Mouse (Mus musculus) liver, embryonic 14.5 days (tissue): Measurements from ENCODE around the gene Cdyl2. TPM values are rescaled to one million over a fixed set of nuclear protein-coding genes. Genes with fewer than 3 reads are reported as not detected.

Experiments used
- ATAC-seq: fragments of 200-750 bp; cut with Nextera tagmentation; 2 replicates; pipeline ENCODE4 v1.8.0; 2017; ENCODE audit warnings: moderate number of reproducible peaks, mild to moderate bottlenecking, moderate library complexity; ENCODE audit not compliant: insufficient read depth
- DNase-seq, 3 experiments: peaks; one replicate each; pipeline ENCODE4 v3.0.0-alpha.2; 2012 to 2013; ENCODE audit warnings: low read depth in 3 of 3, low spot score in 3 of 3
- H3K27ac ChIP-seq: fragments of 300-500 bp; sonication (generic); 2 replicates; pipeline ENCODE4 v1.5.1; 2014; ENCODE audit warnings: moderate library complexity, mild to moderate bottlenecking, control low read depth, inconsistent platforms
- H3K27me3 ChIP-seq: fragments of 300-500 bp; sonication (generic); 2 replicates; pipeline ENCODE4 v1.6.1; 2014; ENCODE audit warnings: mild to moderate bottlenecking, low read length, moderate library complexity; ENCODE audit not compliant: control insufficient read depth, insufficient read depth
- H3K36me3 ChIP-seq: fragments of 300-500 bp; sonication (generic); replicated peaks from 2 replicates; pipeline ENCODE4 v1.6.1; 2014; ENCODE audit warnings: low read depth; ENCODE audit not compliant: control insufficient read depth, insufficient read depth
- H3K4me1 ChIP-seq, 2 experiments: fragments of 200-500 bp in 1 of 2; fragments of 300-500 bp in 1 of 2; sonication (generic) in 1 of 2; replicated peaks; 2 replicates each; pipeline ENCODE4 v1.6.1; 2012 to 2014; ENCODE audit warnings: antibody characterized with exemption in 1 of 2, inconsistent platforms in 1 of 2, low read length in 1 of 2; ENCODE audit not compliant: control insufficient read depth in 2 of 2, insufficient read depth in 2 of 2
- H3K4me2 ChIP-seq: fragments of 300-500 bp; sonication (generic); 2 replicates; pipeline ENCODE4 v1.6.1; 2014; ENCODE audit warnings: low read depth, mild to moderate bottlenecking, control low read depth, moderate library complexity
- H3K4me3 ChIP-seq, 2 experiments: fragments of 200-500 bp in 1 of 2; fragments of 300-500 bp in 1 of 2; sonication (generic) in 1 of 2; 2 replicates each; pipeline ENCODE4 v1.5.1; 2012 to 2014; ENCODE audit warnings: low read depth in 2 of 2, low read length in 2 of 2, mild to moderate bottlenecking in 2 of 2, control low read depth in 1 of 2, inconsistent platforms in 1 of 2, moderate library complexity in 1 of 2; ENCODE audit not compliant: insufficient read depth in 1 of 2
- H3K9ac ChIP-seq: fragments of 300-500 bp; sonication (generic); replicated peaks from 2 replicates; pipeline ENCODE4 v1.6.1; 2014; ENCODE audit warnings: mild to moderate bottlenecking, control low read depth, moderate library complexity
- H3K9me3 ChIP-seq: fragments of 300-500 bp; sonication (generic); 2 replicates; pipeline ENCODE4 v1.6.1; 2016; ENCODE audit warnings: low read length, mixed read lengths; ENCODE audit not compliant: control insufficient read depth
- CTCF ChIP-seq: IDR thresholded peaks from 2 replicates; pipeline ENCODE4 v1.5.1; 2016; ENCODE audit warnings: antibody characterized with exemption, low read depth, control low read depth
- EP300 ChIP-seq: IDR thresholded peaks from 2 replicates; pipeline ENCODE4 v1.6.1; 2016; ENCODE audit warnings: antibody characterized with exemption, low read depth
- WGBS: fragments of 180-500 bp; shearing (Covaris S2); extraction: QIAGEN DNeasy Blood & Tissue Kit; methylation state at CpG from one replicate; pipeline ENCODE4 v1.1.7; 2014; ENCODE audit not compliant: insufficient replicate concordance; 5-methylcytosine and 5-hydroxymethylcytosine counted together
- polyA plus RNA-seq, 2 experiments: library from polyadenylated mRNA; depleted of rRNA in 1 of 2; stranded (reverse) in 1 of 2; unstranded in 1 of 2; fragments of >200 nt; fragmentation: Nextera tagmentation in 1 of 2; extraction: Ambion mirVana in 1 of 2; gene quantifications; 2 replicates each; pipeline versions ENCODE4 v1.2.1 to v1.2.3; 2012 to 2014

Cdyl2 gene
- polyA plus RNA-seq, 2 experiments = 0.77 to 1.5 TPM

DNA sequence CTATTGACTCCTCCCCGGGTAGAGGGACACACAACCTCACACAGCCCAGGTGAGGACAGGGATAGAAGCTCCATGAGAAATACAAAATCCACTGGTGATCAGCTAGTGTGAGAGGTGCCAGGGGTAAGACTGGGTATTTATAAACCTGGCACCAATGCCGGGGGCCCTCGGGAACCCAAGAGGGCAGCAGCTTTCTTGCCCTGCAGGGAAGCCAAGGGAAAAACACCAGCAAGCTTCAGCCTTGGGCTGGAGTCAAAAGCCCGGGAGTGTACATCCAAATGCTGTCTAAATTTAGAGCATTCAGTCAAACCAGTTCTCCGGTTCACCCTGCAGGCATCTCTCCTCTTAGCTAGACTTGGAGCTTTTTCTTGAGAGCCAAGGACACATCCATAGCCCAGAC, 189.9 kb downstream of the Cdyl2 start:
- Histone ChIP-seq H3K4me3 (no peak overlapping the region), H3K27ac (no peak overlapping the region), H3K27me3 (no peaks in the 10 kb centered on the region), H3K4me1 (0 out of 4 replicates have a peak, but pooled peaks cover 0 to 2% of the 10 kb centered on the region in 2 experiments), H3K9me3 (no peaks in the 10 kb centered on the region), H3K4me2 (no peak overlapping the region), H3K9ac (no peak overlapping the region), H3K36me3 (no peaks in the 10 kb centered on the region)
- ATAC-seq (no peak), DNase-seq (no peak)
- WGBS = 65% methylated on average over 5 of the region's 5 CpGs
- TF ChIP-seq CTCF (no peak), EP300 (no peak)

DNA sequence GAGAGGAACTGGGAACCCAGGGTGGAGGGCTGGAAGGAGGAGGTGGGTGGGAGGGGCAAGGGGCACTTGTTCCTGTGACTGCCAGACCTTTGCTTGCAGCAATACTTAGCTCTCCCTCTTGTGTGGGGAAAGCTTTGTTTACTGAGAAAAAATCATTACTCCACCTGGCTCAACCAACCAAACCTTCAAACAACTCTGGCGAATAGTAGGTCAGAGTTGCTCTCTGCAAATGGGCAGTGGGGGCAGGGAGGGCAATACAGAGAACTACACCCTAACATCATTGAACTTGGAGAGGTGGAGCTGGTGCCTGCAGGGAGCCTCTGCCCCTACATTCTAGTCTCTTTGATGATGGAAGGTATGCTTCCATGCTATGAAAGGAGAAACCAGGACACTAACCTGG, 192.7 kb downstream of the Cdyl2 start:
- TF ChIP-seq CTCF (no peak), EP300 (no peak)
- Histone ChIP-seq H3K4me2 (no peak overlapping the region), H3K9me3 (no peaks in the 10 kb centered on the region), H3K36me3 (no peaks in the 10 kb centered on the region), H3K4me3 (no peak overlapping the region), H3K9ac (no peak overlapping the region), H3K27me3 (no peaks in the 10 kb centered on the region), H3K27ac (no peak overlapping the region), H3K4me1 (0 out of 4 replicates have a peak, but pooled peaks cover 0 to 2% of the 10 kb centered on the region in 2 experiments)
- ATAC-seq (no peak), DNase-seq (no peak)
- 60% methylated on average over 1 of the region's 1 CpGs for WGBS

DNA sequence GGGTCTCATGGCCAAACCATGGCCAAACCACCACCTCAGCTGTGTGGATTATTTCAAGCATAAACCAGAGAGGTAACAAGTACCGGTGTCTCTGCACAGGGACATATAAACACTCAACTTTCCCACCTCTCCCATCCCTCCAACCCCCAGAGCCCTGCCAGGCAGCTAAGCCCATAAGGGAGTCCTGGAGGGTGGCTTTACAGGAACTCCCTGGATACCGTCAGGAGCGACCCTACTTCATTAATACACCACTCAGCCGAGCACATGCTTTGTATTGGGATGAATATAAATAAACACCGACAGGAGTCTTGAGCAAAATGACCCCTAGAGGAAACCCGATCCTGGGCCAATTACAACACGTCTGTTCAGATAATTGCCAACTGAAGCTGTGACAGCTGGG, 194.0 kb downstream of the Cdyl2 start:
- H3K27ac ChIP-seq = no peak overlapping the region
- no peak overlapping the region for H3K4me3 ChIP-seq
- TF ChIP-seq CTCF (no peak), EP300 (no peak)
- ATAC-seq = no peak
- H3K4me2 ChIP-seq = no peak overlapping the region
- H3K36me3 ChIP-seq = no peaks in the 10 kb centered on the region
- no peak overlapping the region for H3K9ac ChIP-seq
- no peaks in the 10 kb centered on the region for H3K9me3 ChIP-seq
- DNase-seq = no peak
- H3K4me1 ChIP-seq = 0 out of 4 replicates have a peak, but pooled peaks cover 0 to 2% of the 10 kb centered on the region in 2 experiments
- 56% methylated on average over 7 of the region's 7 CpGs for WGBS
- H3K27me3 ChIP-seq = no peaks in the 10 kb centered on the region

GRCm38 (mm10) chr8:116536786-116537185, 196.0 kb downstream of the Cdyl2 start:
- H3K27me3 ChIP-seq = no peaks in the 10 kb centered on the region
- H3K4me2 ChIP-seq = no peak overlapping the region
- no peak overlapping the region for H3K4me3 ChIP-seq
- no peak for TF ChIP-seq CTCF
- no peak for TF ChIP-seq EP300
- ATAC-seq (no peak), DNase-seq (no peak)
- H3K9ac ChIP-seq = no peak overlapping the region
- no peaks in the 10 kb centered on the region for H3K9me3 ChIP-seq
- 62% methylated on average over 5 of the region's 5 CpGs for WGBS
- H3K27ac ChIP-seq = no peak overlapping the region
- 0 out of 4 replicates have a peak, but pooled peaks cover 0 to 2% of the 10 kb centered on the region in 2 experiments for H3K4me1 ChIP-seq
- H3K36me3 ChIP-seq = no peaks in the 10 kb centered on the region

- Histone ChIP-seq H3K9ac (no peak overlapping the region), H3K27ac (no peak overlapping the region), H3K27me3 (no peaks in the 10 kb centered on the region), H3K4me3 (no peak overlapping the region), H3K36me3 (no peaks in the 10 kb centered on the region), H3K4me2 (no peak overlapping the region), H3K4me1 (no peaks in the 10 kb centered on the region), H3K9me3 (no peaks in the 10 kb centered on the region)
- no peak for ATAC-seq
- TF ChIP-seq CTCF = 0 out of 2 replicates have a peak, but pooled peaks have one; percentile 10
- no peak for TF ChIP-seq EP300
- DNase-seq = no peak
- WGBS = 52% methylated on average over 6 of the region's 6 CpGs
Measured at GRCm38 (mm10) chr8:116533081-116533480, 199.7 kb downstream of the Cdyl2 start.
